Mouse (Mus musculus): ENCODE measurements around the gene Hps4. TPM values are rescaled to one million over a fixed set of nuclear protein-coding genes. Genes with fewer than 3 reads are reported as not detected.
A peak's percentile ranks its signal among the peaks of the same experiment; 100 is the strongest.

Hps4 gene
- polyA plus RNA-seq, 1 experiment from 2014 or later = 35.4 TPM

- Histone ChIP-seq H3K9me3 (ENCODE audit: control insufficient read depth, low read length) (no peaks in the 10 kb centered on the region), H3K4me2 (replicated peaks; ENCODE audit: low read depth, low read length) (peak overlapping the region; percentile 90), H3K27ac (ENCODE audit: low read depth, low read length) (no peak overlapping the region), H3K9ac (ENCODE audit: low read depth, low read length) (peak overlapping the region; percentile 63), H3K36me3 (ENCODE audit: control insufficient read depth, insufficient read depth, low read length) (no peaks in the 10 kb centered on the region), H3K27me3 (ENCODE audit: control insufficient read depth, insufficient read depth, low read length) (peaks cover 12% of the 10 kb centered on the region; the same call in 1 of the 2 replicates), H3K4me1 (ENCODE audit: control insufficient read depth, insufficient read depth, low read length) (no peaks in the 10 kb centered on the region; the same call in 1 of the 2 replicates), H3K4me3 (ENCODE audit: low read length) (peak overlapping the region; percentile 47)
- ATAC-seq (ENCODE audit: low FRiP score, low TSS enrichment) = peak; percentile 77; the same call in 1 of the 2 replicates
- WGBS = under 1% methylated on average over 16 of the region's 28 CpGs
Observed at GRCm38 (mm10) chr5:112394415-112394763, 51.5 kb downstream of the Hps4 start.

- H3K36me3 ChIP-seq (ENCODE audit: control insufficient read depth, insufficient read depth, low read length) = no peaks in the 10 kb centered on the region
- WGBS = 1% methylated on average over 30 of the region's 67 CpGs
- peak within 1 kb of the TSS; percentile 57 for H3K27ac ChIP-seq (ENCODE audit: low read depth, low read length)
- H3K9ac ChIP-seq (ENCODE audit: low read depth, low read length) = peak within 1 kb of the TSS; percentile 63
- ATAC-seq (ENCODE audit: low FRiP score, low TSS enrichment) = peak; percentile 87
- no peaks in the 10 kb centered on the region; the same call in 1 of the 2 replicates for H3K4me1 ChIP-seq (ENCODE audit: control insufficient read depth, insufficient read depth, low read length)
- peak within 1 kb of the TSS; percentile 90 for H3K4me2 ChIP-seq (replicated peaks; ENCODE audit: low read depth, low read length)
- peak within 1 kb of the TSS; percentile 47 for H3K4me3 ChIP-seq (ENCODE audit: low read length)
- H3K27me3 ChIP-seq (ENCODE audit: control insufficient read depth, insufficient read depth, low read length) = peaks cover 12% of the 10 kb centered on the region; the same call in 1 of the 2 replicates
- H3K9me3 ChIP-seq (ENCODE audit: control insufficient read depth, low read length) = no peaks in the 10 kb centered on the region
Observed at GRCm38 (mm10) chr5:112394779-112395443, 52.0 kb downstream of the Hps4 start, which contains the start of gene Asphd2. Gene Asphd2 (minus strand): TSS chr5:112394866.

DNA sequence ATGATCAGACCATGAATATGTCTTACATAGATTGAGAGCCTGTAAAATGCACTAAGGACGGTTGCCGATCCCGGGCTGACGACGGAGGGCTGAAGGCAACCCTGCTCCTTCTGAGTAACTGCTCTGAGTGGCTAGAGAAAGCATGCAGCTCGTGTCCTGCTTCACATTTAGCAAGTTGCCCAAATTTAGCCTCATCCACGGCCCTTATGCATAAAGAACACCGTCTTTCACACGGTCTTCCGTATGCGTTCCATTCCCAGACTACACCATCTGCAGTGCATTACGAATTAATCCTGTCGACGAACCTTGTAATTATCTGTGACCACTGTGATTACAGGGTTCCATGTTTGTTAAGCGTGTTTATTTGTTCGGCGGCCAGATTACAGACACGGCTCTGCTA is 53.2 kb downstream of the Hps4 start:
- no peak for ATAC-seq (ENCODE audit: low FRiP score, low TSS enrichment)
- Histone ChIP-seq H3K4me3 (ENCODE audit: low read length) (no peak overlapping the region), H3K36me3 (ENCODE audit: control insufficient read depth, insufficient read depth, low read length) (no peaks in the 10 kb centered on the region), H3K9ac (ENCODE audit: low read depth, low read length) (no peak overlapping the region), H3K27me3 (ENCODE audit: control insufficient read depth, insufficient read depth, low read length) (peaks cover 12% of the 10 kb centered on the region; the same call in 1 of the 2 replicates), H3K27ac (ENCODE audit: low read depth, low read length) (no peak overlapping the region), H3K4me2 (replicated peaks; ENCODE audit: low read depth, low read length) (no peak overlapping the region), H3K9me3 (ENCODE audit: control insufficient read depth, low read length) (no peaks in the 10 kb centered on the region), H3K4me1 (ENCODE audit: control insufficient read depth, insufficient read depth, low read length) (no peaks in the 10 kb centered on the region; the same call in 1 of the 2 replicates)
- WGBS = 60% methylated on average over 18 of the region's 18 CpGs

- Histone ChIP-seq H3K9me3 (ENCODE audit: control insufficient read depth, low read length) (0 out of 2 replicates have a peak, but pooled peaks cover 3% of the 10 kb centered on the region), H3K4me3 (ENCODE audit: low read length) (no peak overlapping the region), H3K27ac (ENCODE audit: low read depth, low read length) (no peak overlapping the region), H3K27me3 (ENCODE audit: control insufficient read depth, insufficient read depth, low read length) (peaks cover 2% of the 10 kb centered on the region; the same call in 1 of the 2 replicates), H3K36me3 (ENCODE audit: control insufficient read depth, insufficient read depth, low read length) (no peaks in the 10 kb centered on the region), H3K9ac (ENCODE audit: low read depth, low read length) (no peak overlapping the region), H3K4me1 (ENCODE audit: control insufficient read depth, insufficient read depth, low read length) (no peaks in the 10 kb centered on the region; the same call in 1 of the 2 replicates), H3K4me2 (replicated peaks; ENCODE audit: low read depth, low read length) (no peak overlapping the region)
- ATAC-seq (ENCODE audit: low FRiP score, low TSS enrichment) = no peak
- WGBS = 72% methylated on average over 10 of the region's 10 CpGs
Observed at GRCm38 (mm10) chr5:112399284-112399683, 56.4 kb downstream of the Hps4 start.

- no peak overlapping the region for H3K27ac ChIP-seq (ENCODE audit: low read depth, low read length)
- no peaks in the 10 kb centered on the region for H3K4me1 ChIP-seq (ENCODE audit: control insufficient read depth, insufficient read depth, low read length)
- no peaks in the 10 kb centered on the region for H3K27me3 ChIP-seq (ENCODE audit: control insufficient read depth, insufficient read depth, low read length)
- H3K4me3 ChIP-seq (ENCODE audit: low read length) = no peak overlapping the region
- no peak for ATAC-seq (ENCODE audit: low FRiP score, low TSS enrichment)
- no peak overlapping the region for H3K9ac ChIP-seq (ENCODE audit: low read depth, low read length)
- H3K4me2 ChIP-seq (replicated peaks; ENCODE audit: low read depth, low read length) = no peak overlapping the region
- no peaks in the 10 kb centered on the region for H3K36me3 ChIP-seq (ENCODE audit: control insufficient read depth, insufficient read depth, low read length)
- WGBS = 48% methylated on average over 3 of the region's 3 CpGs
- H3K9me3 ChIP-seq (ENCODE audit: control insufficient read depth, low read length) = 0 out of 2 replicates have a peak, but pooled peaks cover 3% of the 10 kb centered on the region
Observed at GRCm38 (mm10) chr5:112402437-112402836, 59.6 kb downstream of the Hps4 start.

DNA sequence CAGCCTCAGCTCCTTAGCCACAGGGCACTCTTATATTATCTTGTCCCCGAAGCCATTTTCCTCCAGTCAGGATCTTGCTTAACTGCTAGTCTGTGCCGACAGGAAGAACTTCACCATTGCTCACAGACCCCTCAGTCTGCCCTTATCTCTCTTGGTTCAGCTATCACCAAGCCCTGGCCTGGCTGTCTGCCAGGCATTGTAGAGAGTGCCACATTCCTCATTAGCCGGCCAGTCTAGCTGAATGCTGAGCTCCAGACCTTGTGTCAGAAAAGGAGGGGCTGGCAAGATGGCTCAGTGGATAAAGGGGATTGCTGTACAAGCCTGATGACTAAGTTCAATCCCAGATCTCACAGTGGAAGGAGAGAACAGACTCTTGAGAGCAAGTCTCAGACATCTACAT is 63.1 kb downstream of the Hps4 start:
- 65% methylated on average over 3 of the region's 3 CpGs for WGBS
- H3K36me3 ChIP-seq (ENCODE audit: control insufficient read depth, insufficient read depth, low read length) = no peaks in the 10 kb centered on the region

DNA sequence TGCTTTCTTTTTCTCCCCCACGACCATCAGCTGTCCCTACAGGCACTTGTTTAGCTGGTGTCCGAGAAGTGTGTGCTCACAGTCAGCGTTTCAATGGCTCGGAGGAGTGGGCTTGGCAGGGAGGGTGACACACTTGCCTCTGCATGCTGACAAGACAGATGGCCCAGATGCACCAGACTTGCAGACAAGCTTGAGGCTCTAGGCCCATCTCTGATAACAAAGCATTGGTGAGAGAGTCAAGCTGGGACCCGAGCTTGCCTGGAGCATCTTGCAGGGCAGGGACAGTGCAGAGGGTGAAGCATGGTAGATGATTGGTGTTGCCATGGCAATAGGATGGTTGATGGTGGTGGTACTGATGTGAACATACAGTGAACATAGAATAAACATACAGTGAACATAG is 66.4 kb downstream of the Hps4 start:
- ATAC-seq (ENCODE audit: low FRiP score, low TSS enrichment) = no peak
- H3K9me3 ChIP-seq (ENCODE audit: control insufficient read depth, low read length) = peaks cover 3% of the 10 kb centered on the region; the same call in 1 of the 2 replicates
- H3K4me1 ChIP-seq (ENCODE audit: control insufficient read depth, insufficient read depth, low read length) = peaks cover 12% of the 10 kb centered on the region; the same call in 1 of the 2 replicates
- no peaks in the 10 kb centered on the region for H3K27me3 ChIP-seq (ENCODE audit: control insufficient read depth, insufficient read depth, low read length)
- H3K9ac ChIP-seq (ENCODE audit: low read depth, low read length) = no peak overlapping the region
- no peak overlapping the region for H3K4me3 ChIP-seq (ENCODE audit: low read length)
- no peak overlapping the region for H3K4me2 ChIP-seq (replicated peaks; ENCODE audit: low read depth, low read length)
- WGBS = 58% methylated on average over 5 of the region's 5 CpGs
- no peak overlapping the region for H3K27ac ChIP-seq (ENCODE audit: low read depth, low read length)
- no peaks in the 10 kb centered on the region for H3K36me3 ChIP-seq (ENCODE audit: control insufficient read depth, insufficient read depth, low read length)

More for the DNA sequence above, 63.1 kb downstream of the Hps4 start:
- no peak overlapping the region for H3K4me3 ChIP-seq (ENCODE audit: low read length)
- H3K9ac ChIP-seq (ENCODE audit: low read depth, low read length) = no peak overlapping the region
- H3K9me3 ChIP-seq (ENCODE audit: control insufficient read depth, low read length) = 0 out of 2 replicates have a peak, but pooled peaks cover 3% of the 10 kb centered on the region
- H3K4me2 ChIP-seq (replicated peaks; ENCODE audit: low read depth, low read length) = no peak overlapping the region
- H3K27ac ChIP-seq (ENCODE audit: low read depth, low read length) = no peak overlapping the region
- no peaks in the 10 kb centered on the region for H3K27me3 ChIP-seq (ENCODE audit: control insufficient read depth, insufficient read depth, low read length)
- no peaks in the 10 kb centered on the region for H3K4me1 ChIP-seq (ENCODE audit: control insufficient read depth, insufficient read depth, low read length)
- no peak for ATAC-seq (ENCODE audit: low FRiP score, low TSS enrichment)

DNA sequence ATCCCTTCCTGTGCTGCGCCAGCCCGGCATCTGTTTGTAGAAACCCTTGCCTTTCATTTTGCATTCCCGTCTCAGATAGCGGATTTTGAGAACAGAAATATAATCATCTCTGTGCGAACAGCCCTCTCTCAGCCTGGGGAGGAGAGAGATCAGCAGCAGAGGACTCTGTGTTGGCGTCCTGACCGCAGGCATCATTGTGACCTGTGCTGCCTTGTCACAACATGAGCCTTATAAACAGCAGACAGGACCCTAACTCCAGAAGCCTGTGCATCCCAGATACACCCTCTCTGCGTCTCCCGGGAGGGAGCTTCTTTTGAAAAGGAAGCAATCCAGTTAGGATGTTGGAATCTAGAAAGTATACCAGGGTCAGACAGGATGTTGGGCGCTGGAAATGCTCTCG is 68.2 kb downstream of the Hps4 start:
- Histone ChIP-seq H3K4me3 (ENCODE audit: low read length) (no peak overlapping the region), H3K9ac (ENCODE audit: low read depth, low read length) (no peak overlapping the region), H3K27ac (ENCODE audit: low read depth, low read length) (no peak overlapping the region), H3K36me3 (ENCODE audit: control insufficient read depth, insufficient read depth, low read length) (no peaks in the 10 kb centered on the region), H3K27me3 (ENCODE audit: control insufficient read depth, insufficient read depth, low read length) (no peaks in the 10 kb centered on the region), H3K4me1 (ENCODE audit: control insufficient read depth, insufficient read depth, low read length) (peaks cover 12% of the 10 kb centered on the region; the same call in 1 of the 2 replicates), H3K9me3 (ENCODE audit: control insufficient read depth, low read length) (peaks cover 3% of the 10 kb centered on the region; the same call in 1 of the 2 replicates), H3K4me2 (replicated peaks; ENCODE audit: low read depth, low read length) (no peak overlapping the region)
- 45% methylated on average over 11 of the region's 11 CpGs for WGBS
- no peak for ATAC-seq (ENCODE audit: low FRiP score, low TSS enrichment)

All from kidney, embryonic 14.5 days (tissue).